Mouse (Mus musculus) spleen, adult 18-20 months (tissue): ENCODE results near the gene Sall1.

Source experiments
- DNase-seq, 2 experiments: peaks; one replicate each; pipeline ENCODE4 v3.0.0; 2022; ENCODE audit warnings: mixed read lengths in 2 of 2

Gene Sall1

GRCm38 (mm10) chr8:88991176-88991575 is 52.8 kb downstream of the Sall1 start:
- no peak for DNase-seq

- no peak for DNase-seq
Observed at GRCm38 (mm10) chr8:88989002-88989401, 55.0 kb downstream of the Sall1 start.

GRCm38 (mm10) chr8:88983468-88983867 is 60.5 kb downstream of the Sall1 start:
- no peak for DNase-seq
